Mouse (Mus musculus) MEL (cell line): ENCODE data around the gene Hpse2. TPM values are rescaled to one million over a fixed set of nuclear protein-coding genes. Genes with fewer than 3 reads are reported as not detected.

Source experiments
- DNase-seq: peaks from one replicate; pipeline ENCODE4 v3.0.0; 2011; ENCODE audit warnings: low read depth, low spot score
- H3K27ac ChIP-seq: 2 replicates; pipeline ENCODE4 v1.5.1; 2012; ENCODE audit warnings: low read depth, mild to moderate bottlenecking, control low read depth, low read length, moderate library complexity; ENCODE audit not compliant: control insufficient read depth
- H3K27me3 ChIP-seq, 2 experiments: fragments of 150-350 bp in 1 of 2; sonication (generic) in 1 of 2; 2 replicates each; pipeline ENCODE4 v1.6.1; 2012; ENCODE audit warnings: low read length in 2 of 2, mild to moderate bottlenecking in 2 of 2, improper control_type of control experiment in 1 of 2, moderate library complexity in 1 of 2; ENCODE audit not compliant: insufficient read depth in 2 of 2, control insufficient read depth in 1 of 2
- H3K36me3 ChIP-seq, 2 experiments: 2 replicates each; pipeline ENCODE4 v1.6.1; 2012 to 2014; ENCODE audit warnings: low read length in 2 of 2, improper control_type of control experiment in 1 of 2, inconsistent platforms in 1 of 2, mild to moderate bottlenecking in 1 of 2; ENCODE audit not compliant: insufficient read depth in 2 of 2, control insufficient read depth in 1 of 2
- H3K4me1 ChIP-seq, 2 experiments: fragments of 150-350 bp in 1 of 2; sonication (generic) in 1 of 2; 2 replicates each; pipeline ENCODE4 v1.6.1; 2012; ENCODE audit warnings: low read length in 2 of 2, improper control_type of control experiment in 1 of 2, mild to moderate bottlenecking in 1 of 2; ENCODE audit not compliant: insufficient read depth in 2 of 2, control insufficient read depth in 1 of 2
- H3K4me3 ChIP-seq, 2 experiments: fragments of 150-350 bp in 1 of 2; sonication (generic) in 1 of 2; 2 replicates each; pipeline ENCODE4 v1.5.1; 2012; ENCODE audit warnings: low read depth in 2 of 2, low read length in 2 of 2, mild to moderate bottlenecking in 2 of 2, moderate library complexity in 2 of 2, control low read depth in 1 of 2, improper control_type of control experiment in 1 of 2; ENCODE audit not compliant: control insufficient read depth in 1 of 2, insufficient read depth in 1 of 2
- H3K79me2 ChIP-seq: 2 replicates; pipeline ENCODE4 v1.6.1; 2012; ENCODE audit warnings: mild to moderate bottlenecking, low read length, moderate library complexity; ENCODE audit not compliant: control insufficient read depth, poor library complexity, insufficient read depth
- H3K9ac ChIP-seq: 2 replicates; pipeline ENCODE4 v1.6.1; 2012; ENCODE audit warnings: low read depth, mild to moderate bottlenecking, control low read depth, low read length, moderate library complexity; ENCODE audit not compliant: control insufficient read depth, poor library complexity, severe bottlenecking
- H3K9me3 ChIP-seq: fragments of 150-350 bp; sonication (generic); replicated peaks from 2 replicates; pipeline ENCODE4 v1.6.1; 2012; ENCODE audit warnings: mild to moderate bottlenecking, low read length, improper control_type of control experiment, moderate library complexity; ENCODE audit not compliant: insufficient read depth
- CHD1 ChIP-seq: IDR thresholded peaks from 2 replicates; pipeline ENCODE4 v1.6.1; 2012; ENCODE audit warnings: low read depth, mild to moderate bottlenecking, inconsistent platforms, low read length, improper control_type of control experiment
- CTCF ChIP-seq, 3 experiments: IDR thresholded peaks in 2 of 3; conservative IDR thresholded peaks in 1 of 3; 2 replicates each; pipeline ENCODE4 v1.5.1; 2011 to 2012; ENCODE audit warnings: low read length in 3 of 3, low read depth in 2 of 3, mild to moderate bottlenecking in 2 of 3, improper control_type of control experiment in 1 of 3, inconsistent platforms in 1 of 3, mixed read lengths in 1 of 3, moderate library complexity in 1 of 3; ENCODE audit not compliant: control insufficient read depth in 1 of 3, insufficient read depth in 1 of 3, poor library complexity in 1 of 3, severe bottlenecking in 1 of 3
- E2F4 ChIP-seq: IDR thresholded peaks from 2 replicates; pipeline ENCODE4 v1.6.1; 2011; ENCODE audit warnings: low read depth, low read length, improper control_type of control experiment, borderline replicate concordance
- ELF1 ChIP-seq: IDR thresholded peaks from 2 replicates; pipeline ENCODE4 v1.6.1; 2014; ENCODE audit warnings: low read depth, mild to moderate bottlenecking, inconsistent platforms, low read length, improper control_type of control experiment, moderate library complexity
- EP300 ChIP-seq, 2 experiments: IDR thresholded peaks; 2 replicates each; pipeline ENCODE4 v1.6.1; 2011; ENCODE audit warnings: improper control_type of control experiment in 2 of 2, low read length in 2 of 2, low read depth in 1 of 2, mild to moderate bottlenecking in 1 of 2
- ETS1 ChIP-seq: IDR thresholded peaks from 2 replicates; pipeline ENCODE4 v1.6.1; 2012; ENCODE audit warnings: low read depth, mild to moderate bottlenecking, inconsistent platforms, low read length, improper control_type of control experiment, moderate library complexity
- HCFC1 ChIP-seq: IDR thresholded peaks from 2 replicates; pipeline ENCODE4 v1.6.1; 2012; ENCODE audit warnings: low read depth, mild to moderate bottlenecking, inconsistent platforms, low read length, improper control_type of control experiment, moderate library complexity
- JUND ChIP-seq: IDR thresholded peaks from 2 replicates; pipeline ENCODE4 v1.6.1; 2011; ENCODE audit warnings: low read depth, mild to moderate bottlenecking, improper control_type of control experiment, low read length
- KAT2A ChIP-seq: conservative IDR thresholded peaks from 2 replicates; pipeline ENCODE4 v1.6.1; 2012; ENCODE audit warnings: low read depth, low read length, improper control_type of control experiment, inconsistent platforms
- MAX ChIP-seq: IDR thresholded peaks from 2 replicates; pipeline ENCODE4 v1.6.1; 2011; ENCODE audit warnings: low read length, improper control_type of control experiment
- MAZ ChIP-seq: IDR thresholded peaks from 2 replicates; pipeline ENCODE4 v1.6.1; 2012; ENCODE audit warnings: low read depth, mild to moderate bottlenecking, inconsistent platforms, low read length, improper control_type of control experiment
- MEF2A ChIP-seq: IDR thresholded peaks from 2 replicates; pipeline ENCODE4 v1.6.1; 2014; ENCODE audit warnings: low read depth, mild to moderate bottlenecking, inconsistent platforms, low read length, improper control_type of control experiment; ENCODE audit not compliant: poor library complexity, insufficient replicate concordance, severe bottlenecking; ENCODE audit errors: extremely low read depth
- MXI1 ChIP-seq: IDR thresholded peaks from 2 replicates; pipeline ENCODE4 v1.6.1; 2011; ENCODE audit warnings: mild to moderate bottlenecking, low read depth, low read length, improper control_type of control experiment
- MYB ChIP-seq: IDR thresholded peaks from 2 replicates; pipeline ENCODE4 v1.6.1; 2011; ENCODE audit warnings: mild to moderate bottlenecking, low read depth, low read length, improper control_type of control experiment
- MYC ChIP-seq: IDR thresholded peaks from 2 replicates; pipeline ENCODE4 v1.6.1; 2011; ENCODE audit warnings: low read depth, mild to moderate bottlenecking, low read length, improper control_type of control experiment, moderate library complexity
- NELFE ChIP-seq: IDR thresholded peaks from 2 replicates; pipeline ENCODE4 v1.6.1; 2011; ENCODE audit warnings: low read depth, low read length, improper control_type of control experiment
- POLR2A ChIP-seq, 2 experiments: IDR thresholded peaks; 2 replicates each; pipeline ENCODE4 v1.6.1; 2011 to 2012; ENCODE audit warnings: low read length in 2 of 2, mild to moderate bottlenecking in 2 of 2, control low read depth in 1 of 2, improper control_type of control experiment in 1 of 2, low read depth in 1 of 2, moderate library complexity in 1 of 2; ENCODE audit not compliant: control insufficient read depth in 1 of 2, insufficient read depth in 1 of 2, poor library complexity in 1 of 2
- POLR2AphosphoS5 ChIP-seq: IDR thresholded peaks from 2 replicates; pipeline ENCODE4 v1.6.1; 2012; ENCODE audit warnings: low read depth, borderline replicate concordance, mild to moderate bottlenecking, inconsistent platforms, low read length, moderate library complexity, mixed read lengths
- SMC3 ChIP-seq: IDR thresholded peaks from 2 replicates; pipeline ENCODE4 v1.6.1; 2011; ENCODE audit warnings: low read depth, low read length, improper control_type of control experiment
- TAL1 ChIP-seq: IDR thresholded peaks from 2 replicates; pipeline ENCODE4 v1.6.1; 2012; ENCODE audit warnings: mild to moderate bottlenecking, inconsistent platforms, low read length, moderate library complexity, mixed read lengths
- TBP ChIP-seq: IDR thresholded peaks from 2 replicates; pipeline ENCODE4 v1.8.0; 2011; ENCODE audit warnings: low read depth, low read length, improper control_type of control experiment
- UBTF ChIP-seq: IDR thresholded peaks from 2 replicates; pipeline ENCODE4 v1.6.1; 2012; ENCODE audit warnings: low read depth, mild to moderate bottlenecking, inconsistent platforms, low read length, improper control_type of control experiment, moderate library complexity, borderline replicate concordance; ENCODE audit not compliant: insufficient read depth
- USF1 ChIP-seq: IDR thresholded peaks from 2 replicates; pipeline ENCODE4 v1.6.1; 2014; ENCODE audit warnings: low read depth, mild to moderate bottlenecking, inconsistent platforms, low read length, improper control_type of control experiment, moderate library complexity
- ZMIZ1 ChIP-seq: IDR thresholded peaks from 2 replicates; pipeline ENCODE4 v1.6.1; 2012; ENCODE audit warnings: low read depth, mild to moderate bottlenecking, inconsistent platforms, low read length, improper control_type of control experiment, moderate library complexity
- ZNF384 ChIP-seq: IDR thresholded peaks from 2 replicates; pipeline ENCODE4 v1.6.1; 2012; ENCODE audit warnings: low read depth, mild to moderate bottlenecking, inconsistent platforms, low read length, improper control_type of control experiment
- polyA plus RNA-seq, 2 experiments: library from polyadenylated mRNA; stranded (reverse) in 1 of 2; unstranded in 1 of 2; fragments of >175 nt in 1 of 2; fragments of >200 nt in 1 of 2; gene quantifications; 2 replicates each; pipeline versions ENCODE4 v1.2.1 to v1.2.4; 2012; ENCODE audit warnings: low replicate concordance in 2 of 2, low read depth in 1 of 2; ENCODE audit not compliant: insufficient read length in 2 of 2, insufficient read depth in 1 of 2, missing spikeins in 1 of 2
- total RNA-seq: library from RNA; depleted of rRNA; stranded (reverse); fragments of 300-350 nt; gene quantifications from 2 replicates; pipeline ENCODE4 v1.2.3, GENCODE M21; 2012

The Hpse2 gene
- total and polyA plus RNA-seq, 3 experiments, result not detected

DNA sequence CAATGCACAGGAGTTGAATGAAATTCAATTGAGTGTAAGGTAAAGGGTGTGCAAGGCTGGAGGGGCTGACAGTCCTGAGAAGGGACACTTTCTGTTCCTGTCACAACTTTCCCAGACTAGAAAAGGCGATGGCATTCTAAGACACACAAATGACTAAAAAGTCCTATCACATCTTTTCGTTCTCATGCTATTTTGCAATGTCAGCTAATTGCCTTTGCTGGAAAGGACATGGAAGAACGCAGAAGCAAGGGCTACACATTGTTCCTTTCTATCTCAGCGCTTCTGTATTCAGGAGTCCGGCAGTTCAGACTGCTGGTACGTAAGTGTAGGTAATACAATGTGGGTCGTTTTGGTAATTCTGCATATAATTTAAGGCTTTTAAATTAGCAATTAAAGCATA is 555.0 kb downstream of the Hpse2 start:
- H3K79me2 ChIP-seq, result no peaks in the 10 kb centered on the region
- H3K9ac ChIP-seq, result no peak overlapping the region
- no peak overlapping the region for H3K27ac ChIP-seq
- no peaks in the 10 kb centered on the region for H3K4me1 ChIP-seq
- DNase-seq, result no peak
- no peak for TF ChIP-seq CHD1
- no peak for TF ChIP-seq TAL1
- TF ChIP-seq TBP, result no peak
- TF ChIP-seq, all 39 proteins: peak for 0
- Histone ChIP-seq H3K36me3 (no peaks in the 10 kb centered on the region), H3K9me3 (no peaks in the 10 kb centered on the region), H3K27me3 (peaks cover 6 to 10% of the 10 kb centered on the region in 2 experiments; a peak in 3 of 4 replicates), H3K4me3 (no peak overlapping the region)

GRCm38 (mm10) chr19:42832251-42832650 is 555.9 kb downstream of the Hpse2 start:
- no peak for DNase-seq

DNA sequence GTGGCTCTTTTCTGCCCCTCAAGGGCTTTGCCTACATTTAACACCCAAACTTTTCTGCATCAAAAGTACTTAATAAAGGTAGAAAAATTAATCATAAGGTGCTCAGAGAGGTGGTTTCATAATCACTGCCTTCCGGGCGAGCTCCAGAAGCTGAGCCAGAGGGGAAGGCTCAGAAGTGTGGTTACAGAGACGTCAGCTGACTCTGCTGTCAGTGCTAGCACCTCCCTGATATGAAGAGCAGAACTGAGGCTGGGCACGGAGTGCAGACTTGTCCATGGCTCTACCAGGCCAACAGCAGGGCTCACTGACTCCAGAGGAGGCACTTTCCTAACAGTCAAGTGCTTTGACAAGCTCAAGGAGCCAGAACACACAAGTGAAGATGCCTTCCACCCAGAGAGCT is 559.0 kb downstream of the Hpse2 start:
- no peak overlapping the region for H3K27ac ChIP-seq
- no peaks in the 10 kb centered on the region for H3K4me1 ChIP-seq
- peaks cover 6 to 8% of the 10 kb centered on the region in 2 experiments; a peak in 3 of 4 replicates for H3K27me3 ChIP-seq
- no peak overlapping the region for H3K9ac ChIP-seq
- no peaks in the 10 kb centered on the region for H3K36me3 ChIP-seq
- no peak for TF ChIP-seq ETS1
- no peak for TF ChIP-seq JUND
- TF ChIP-seq MAX, result no peak
- TF ChIP-seq UBTF, result no peak
- TF ChIP-seq NELFE, result no peak
- TF ChIP-seq HCFC1, result no peak
- no peak for TF ChIP-seq KAT2A
- no peak for TF ChIP-seq SMC3
- TF ChIP-seq MYC, result no peak
- H3K9me3 ChIP-seq, result no peaks in the 10 kb centered on the region
- H3K4me3 ChIP-seq, result no peak overlapping the region
- H3K79me2 ChIP-seq, result no peaks in the 10 kb centered on the region
- no peak for DNase-seq

More at GRCm38 (mm10) chr19:42832251-42832650, 555.9 kb downstream of the Hpse2 start:
- H3K27me3 ChIP-seq, result peaks cover 6 to 10% of the 10 kb centered on the region in 2 experiments; a peak in 3 of 4 replicates
- H3K4me3 ChIP-seq, result no peak overlapping the region
- H3K79me2 ChIP-seq, result no peaks in the 10 kb centered on the region
- TF ChIP-seq E2F4 (no peak), POLR2A (IDR thresholded peaks at IDR 0.05; ENCODE audit: control insufficient read depth in 1 of 2, insufficient read depth in 1 of 2, low read depth in 1 of 2, low read length in 2 of 2, poor library complexity in 1 of 2) (no peak), CTCF (IDR thresholded peaks at IDR 0.05 in 2 of 3, conservative IDR thresholded peaks at IDR 0.05 in 1 of 3; ENCODE audit: control insufficient read depth in 1 of 3, insufficient read depth in 1 of 3, low read depth in 2 of 3, low read length in 3 of 3, poor library complexity in 1 of 3, severe bottlenecking in 1 of 3) (no peak), SMC3 (no peak), MEF2A (no peak), ELF1 (no peak), POLR2AphosphoS5 (no peak), MAZ (no peak), ETS1 (no peak), UBTF (no peak), MYB (no peak), JUND (no peak), USF1 (no peak), ZNF384 (no peak), EP300 (IDR thresholded peaks at IDR 0.05; ENCODE audit: low read depth in 1 of 2, low read length in 2 of 2) (no peak), MXI1 (no peak), ZMIZ1 (no peak)
- no peaks in the 10 kb centered on the region for H3K4me1 ChIP-seq
- H3K9me3 ChIP-seq, result no peaks in the 10 kb centered on the region
- H3K36me3 ChIP-seq, result no peaks in the 10 kb centered on the region
- H3K27ac ChIP-seq, result no peak overlapping the region
- H3K9ac ChIP-seq, result no peak overlapping the region
